Mouse (Mus musculus): ENCODE measurements at regions not wholly inside any gene's neighbourhood (a gene's known extent, or its start where the extent isn't known, plus 50 kb on each side); places are given as distances from the start of the nearest gene placed in this dataset.

DNA sequence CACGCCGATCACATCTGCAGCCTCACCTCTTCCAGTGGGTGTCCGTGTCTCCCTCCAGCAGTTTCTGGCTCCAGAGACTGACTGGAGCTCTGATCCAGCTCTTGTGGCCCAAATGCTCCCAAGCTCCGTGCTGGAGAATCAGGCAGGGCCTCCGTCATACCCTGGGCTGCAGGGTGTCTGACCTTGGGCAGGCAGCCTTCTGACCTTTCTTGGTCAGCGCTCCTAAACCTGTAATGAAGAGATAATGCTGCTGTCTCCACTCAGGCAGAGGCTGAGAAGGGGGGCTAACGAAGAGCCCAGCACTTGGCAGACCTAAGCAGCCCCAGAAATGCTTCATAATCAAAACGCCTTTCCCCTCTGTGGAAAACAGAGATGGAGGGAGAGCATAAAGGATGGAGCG lies 89.9 kb upstream of the Mef2a start:
- TF ChIP-seq CTCF (IDR thresholded peaks at IDR 0.05; ENCODE audit: low read depth) (no peak), EP300 (IDR thresholded peaks at IDR 0.05; ENCODE audit: low read depth) (no peak)

Data from liver, embryonic 14.5 days (tissue).